Mouse (Mus musculus): ENCODE results near the gene Csnka2ip. TPM values are rescaled to one million over a fixed set of nuclear protein-coding genes. Genes with fewer than 3 reads are reported as not detected.

The Csnka2ip gene
- polyA plus RNA-seq, 1 experiment from 2014 or later, result not detected

Other genes with a start within 250 kb of the Csnka2ip start
- 21.3 and 21.8 TPM in 2 replicates for gene 4930453N24Rik, start 168.8 kb upstream of the Csnka2ip start, polyA plus RNA-seq (2015; fragmentation: Nextera tagmentation; extraction: Ambion mirVana)
- 5.9 and 7.0 TPM in 2 replicates for gene Zfp654, start 249.2 kb upstream of the Csnka2ip start, polyA plus RNA-seq (2015; fragmentation: Nextera tagmentation; extraction: Ambion mirVana)
- gene Cggbp1, start 249.6 kb upstream of the Csnka2ip start, polyA plus RNA-seq (2015; fragmentation: Nextera tagmentation; extraction: Ambion mirVana), result 87.9 and 92.0 TPM in 2 replicates

Data from lung, embryonic 16.5 days (tissue).